Mouse (Mus musculus): ENCODE data around the gene Gm13698. TPM values are rescaled to one million over a fixed set of nuclear protein-coding genes. Genes with fewer than 3 reads are reported as not detected.
"Not testable (repeated sequence)": the region's sequence is repeated elsewhere in the genome, so short reads cannot be mapped to it uniquely, and the experiment has no call there.

Gm13698 gene
- polyA plus RNA-seq, 1 experiment from 2014 or later = not detected

GRCm38 (mm10) chr2:83993639-83994255 lies 38.3 kb downstream of the Gm13698 start:
- ATAC-seq (ENCODE audit: insufficient number of reproducible peaks, low FRiP score); H3K4me3 ChIP-seq: not testable (repeated sequence)

GRCm38 (mm10) chr2:83994526-83994925 lies 39.0 kb downstream of the Gm13698 start:
- H3K9me3 ChIP-seq (replicated peaks); H3K4me2 ChIP-seq; H3K4me3 ChIP-seq; ATAC-seq (ENCODE audit: insufficient number of reproducible peaks, low FRiP score); H3K36me3 ChIP-seq; H3K9ac ChIP-seq; H3K27ac ChIP-seq (ENCODE audit: poor library complexity, severe bottlenecking); H3K27me3 ChIP-seq (replicated peaks); H3K4me1 ChIP-seq (replicated peaks): not testable (repeated sequence)
- 74% methylated on average over 2 of the region's 3 CpGs for WGBS

More at GRCm38 (mm10) chr2:83993639-83994255, 38.3 kb downstream of the Gm13698 start:
- H3K9me3 ChIP-seq (replicated peaks); H3K27me3 ChIP-seq (replicated peaks); H3K4me1 ChIP-seq (replicated peaks); H3K9ac ChIP-seq; H3K36me3 ChIP-seq; H3K27ac ChIP-seq (ENCODE audit: poor library complexity, severe bottlenecking): not testable (repeated sequence)
- 0 out of 2 replicates have a peak overlapping the region, but pooled peaks have one; percentile 21 for H3K4me2 ChIP-seq
- WGBS = 44% methylated on average over 8 of the region's 9 CpGs

Other genes with a start within 250 kb of the Gm13698 start
- gene Itgav, start 231.3 kb upstream of the Gm13698 start, polyA plus RNA-seq (2016; fragmentation: Nextera tagmentation; extraction: Ambion mirVana) = 95.0 and 108 TPM in 2 replicates
- gene Fam171b, start 143.1 kb upstream of the Gm13698 start, polyA plus RNA-seq (2016; fragmentation: Nextera tagmentation; extraction: Ambion mirVana) = 2.9 and 3.3 TPM in 2 replicates
- not detected in 2 replicates for gene Zswim2, start 14.5 kb upstream of the Gm13698 start, polyA plus RNA-seq (2016; fragmentation: Nextera tagmentation; extraction: Ambion mirVana)
- not detected in 2 replicates for gene Gm13693, start 5.8 kb downstream of the Gm13698 start, polyA plus RNA-seq (2016; fragmentation: Nextera tagmentation; extraction: Ambion mirVana)
- not detected in 2 replicates for gene Gm13695, start 11.6 kb downstream of the Gm13698 start, polyA plus RNA-seq (2016; fragmentation: Nextera tagmentation; extraction: Ambion mirVana)
- not detected in 2 replicates for gene Gm13696, start 17.4 kb downstream of the Gm13698 start, polyA plus RNA-seq (2016; fragmentation: Nextera tagmentation; extraction: Ambion mirVana)
- not detected in 2 replicates for gene Gm13694, start 23.2 kb downstream of the Gm13698 start, polyA plus RNA-seq (2016; fragmentation: Nextera tagmentation; extraction: Ambion mirVana)
- gene Gm13697, start 29.1 kb downstream of the Gm13698 start, polyA plus RNA-seq (2016; fragmentation: Nextera tagmentation; extraction: Ambion mirVana) = not detected in 2 replicates
- gene Gm13691, start 34.9 kb downstream of the Gm13698 start, polyA plus RNA-seq (2016; fragmentation: Nextera tagmentation; extraction: Ambion mirVana) = not detected in 2 replicates

Data from heart, embryonic 12.5 days (tissue).